Mouse (Mus musculus): ENCODE measurements around the gene Rdh16f1.

DNA sequence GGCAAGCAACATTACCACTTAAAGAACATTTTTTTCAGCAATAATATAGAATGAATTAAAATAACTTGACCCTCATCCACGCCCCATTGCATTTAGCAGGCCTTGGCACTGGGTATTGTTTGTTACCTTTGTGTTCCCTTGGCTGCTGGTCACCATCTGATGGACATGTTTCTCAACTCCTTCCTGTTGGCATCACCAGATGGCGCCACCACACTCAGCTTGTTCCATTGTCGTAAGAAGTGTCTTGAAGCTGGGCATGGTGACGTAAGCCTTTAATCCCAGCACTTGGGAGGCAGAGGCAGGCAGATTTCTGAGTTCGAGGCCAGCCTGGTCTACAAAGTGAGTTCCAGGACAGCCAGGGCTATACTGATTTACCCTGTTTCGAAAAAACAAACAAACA lies 65.8 kb downstream of the Rdh16f1 start:
- TF ChIP-seq ZC3H11A (IDR thresholded peaks at IDR 0.05; ENCODE audit: borderline replicate concordance, low read depth, low read length) (peak; percentile 46; the same call in 1 of the 2 replicates), HCFC1 (IDR thresholded peaks at IDR 0.05; ENCODE audit: borderline replicate concordance, insufficient read depth, low read length) (no peak)
